Mouse (Mus musculus): ENCODE data around the gene 1700013F07Rik. TPM values are rescaled to one million over a fixed set of nuclear protein-coding genes. Genes with fewer than 3 reads are reported as not detected.

The 1700013F07Rik gene
- polyA plus RNA-seq, 1 experiment from 2014 or later: 0.65 TPM

- no peaks in the 10 kb centered on the region for H3K36me3 ChIP-seq (ENCODE audit: control insufficient read depth, insufficient read depth, low read length)
- ATAC-seq (ENCODE audit: insufficient number of reproducible peaks, insufficient read depth, low FRiP score, low read depth): no peak
- peak overlapping the region; percentile 33 for H3K4me3 ChIP-seq (ENCODE audit: low read depth, low read length)
- H3K9me3 ChIP-seq (ENCODE audit: control insufficient read depth, low read depth, low read length): no peaks in the 10 kb centered on the region
- H3K4me2 ChIP-seq (replicated peaks; ENCODE audit: low read depth, low read length): peak overlapping the region; percentile 64
- H3K27ac ChIP-seq (ENCODE audit: low read length): no peak overlapping the region
- peaks cover 5% of the 10 kb centered on the region; the same call in 1 of the 2 replicates for H3K4me1 ChIP-seq (ENCODE audit: control insufficient read depth, insufficient read depth, low read length)
- peaks cover 5% of the 10 kb centered on the region; the same call in 1 of the 2 replicates for H3K27me3 ChIP-seq (ENCODE audit: control insufficient read depth, insufficient read depth, low read length)
- no peak overlapping the region for H3K9ac ChIP-seq (replicated peaks; ENCODE audit: low read depth, low read length)
- 11% methylated on average over 15 of the region's 15 CpGs for WGBS
These were observed 2.1 kb downstream of the 1700013F07Rik start for GRCm38 (mm10) chr3:108535896-108536516.

GRCm38 (mm10) chr3:108536517-108537260, 2.7 kb downstream of the 1700013F07Rik start, which contains the start of gene 5330417C22Rik:
TSS of gene 5330417C22Rik (minus strand) at chr3:108536536.
- peaks cover 5% of the 10 kb centered on the region; the same call in 1 of the 2 replicates for H3K4me1 ChIP-seq (ENCODE audit: control insufficient read depth, insufficient read depth, low read length)
- peak; percentile 66 for ATAC-seq (ENCODE audit: insufficient number of reproducible peaks, insufficient read depth, low FRiP score, low read depth)
- H3K27me3 ChIP-seq (ENCODE audit: control insufficient read depth, insufficient read depth, low read length): peaks cover 5% of the 10 kb centered on the region; the same call in 1 of the 2 replicates
- no peak within 1 kb of the TSS for H3K9ac ChIP-seq (replicated peaks; ENCODE audit: low read depth, low read length)
- H3K27ac ChIP-seq (ENCODE audit: low read length): no peak within 1 kb of the TSS
- H3K4me3 ChIP-seq (ENCODE audit: low read depth, low read length): peak within 1 kb of the TSS; percentile 33
- no peaks in the 10 kb centered on the region for H3K36me3 ChIP-seq (ENCODE audit: control insufficient read depth, insufficient read depth, low read length)
- peak within 1 kb of the TSS; percentile 64 for H3K4me2 ChIP-seq (replicated peaks; ENCODE audit: low read depth, low read length)
- WGBS: under 1% methylated on average over 35 of the region's 35 CpGs
- no peaks in the 10 kb centered on the region for H3K9me3 ChIP-seq (ENCODE audit: control insufficient read depth, low read depth, low read length)

GRCm38 (mm10) chr3:108537303-108537702, 3.4 kb downstream of the 1700013F07Rik start:
- Histone ChIP-seq H3K4me1 (ENCODE audit: control insufficient read depth, insufficient read depth, low read length) (peaks cover 5% of the 10 kb centered on the region; the same call in 1 of the 2 replicates), H3K27ac (ENCODE audit: low read length) (no peak overlapping the region), H3K9me3 (ENCODE audit: control insufficient read depth, low read depth, low read length) (no peaks in the 10 kb centered on the region), H3K9ac (replicated peaks; ENCODE audit: low read depth, low read length) (no peak overlapping the region), H3K27me3 (ENCODE audit: control insufficient read depth, insufficient read depth, low read length) (peaks cover 5% of the 10 kb centered on the region; the same call in 1 of the 2 replicates), H3K4me3 (ENCODE audit: low read depth, low read length) (peak overlapping the region; percentile 8), H3K4me2 (replicated peaks; ENCODE audit: low read depth, low read length) (peak overlapping the region; percentile 40), H3K36me3 (ENCODE audit: control insufficient read depth, insufficient read depth, low read length) (no peaks in the 10 kb centered on the region)
- ATAC-seq (ENCODE audit: insufficient number of reproducible peaks, insufficient read depth, low FRiP score, low read depth): peak; percentile 62; the same call in 1 of the 2 replicates
- 5% methylated on average over 17 of the region's 17 CpGs for WGBS

GRCm38 (mm10) chr3:108542299-108542698, 8.3 kb downstream of the 1700013F07Rik start:
- no peak overlapping the region for H3K4me3 ChIP-seq (ENCODE audit: low read depth, low read length)
- H3K4me1 ChIP-seq (ENCODE audit: control insufficient read depth, insufficient read depth, low read length): no peaks in the 10 kb centered on the region
- H3K27me3 ChIP-seq (ENCODE audit: control insufficient read depth, insufficient read depth, low read length): no peaks in the 10 kb centered on the region
- H3K36me3 ChIP-seq (ENCODE audit: control insufficient read depth, insufficient read depth, low read length): no peaks in the 10 kb centered on the region
- H3K9ac ChIP-seq (replicated peaks; ENCODE audit: low read depth, low read length): no peak overlapping the region
- H3K4me2 ChIP-seq (replicated peaks; ENCODE audit: low read depth, low read length): no peak overlapping the region
- 80% methylated on average over 11 of the region's 11 CpGs for WGBS
- H3K27ac ChIP-seq (ENCODE audit: low read length): no peak overlapping the region
- no peak for ATAC-seq (ENCODE audit: insufficient number of reproducible peaks, insufficient read depth, low FRiP score, low read depth)
- no peaks in the 10 kb centered on the region for H3K9me3 ChIP-seq (ENCODE audit: control insufficient read depth, low read depth, low read length)

- H3K9me3 ChIP-seq (ENCODE audit: control insufficient read depth, low read depth, low read length): no peaks in the 10 kb centered on the region
- H3K36me3 ChIP-seq (ENCODE audit: control insufficient read depth, insufficient read depth, low read length): peaks cover 12% of the 10 kb centered on the region
- H3K27me3 ChIP-seq (ENCODE audit: control insufficient read depth, insufficient read depth, low read length): no peaks in the 10 kb centered on the region
- ATAC-seq (ENCODE audit: insufficient number of reproducible peaks, insufficient read depth, low FRiP score, low read depth): peak; percentile 71
- no peaks in the 10 kb centered on the region; the same call in 1 of the 2 replicates for H3K4me1 ChIP-seq (ENCODE audit: control insufficient read depth, insufficient read depth, low read length)
- under 1% methylated on average over 42 of the region's 42 CpGs for WGBS
- peak overlapping the region; percentile 86 for H3K27ac ChIP-seq (ENCODE audit: low read length)
- peak overlapping the region; percentile 97 for H3K9ac ChIP-seq (replicated peaks; ENCODE audit: low read depth, low read length)
- H3K4me2 ChIP-seq (replicated peaks; ENCODE audit: low read depth, low read length): peak overlapping the region; percentile 68
- peak overlapping the region; percentile 79 for H3K4me3 ChIP-seq (ENCODE audit: low read depth, low read length)
These were observed 20.2 kb downstream of the 1700013F07Rik start for GRCm38 (mm10) chr3:108554111-108554561.

GRCm38 (mm10) chr3:108554587-108555312, 20.8 kb downstream of the 1700013F07Rik start:
- Histone ChIP-seq H3K36me3 (ENCODE audit: control insufficient read depth, insufficient read depth, low read length) (peaks cover 18% of the 10 kb centered on the region), H3K27ac (ENCODE audit: low read length) (peak overlapping the region; percentile 86), H3K4me3 (ENCODE audit: low read depth, low read length) (peak overlapping the region; percentile 79), H3K27me3 (ENCODE audit: control insufficient read depth, insufficient read depth, low read length) (no peaks in the 10 kb centered on the region), H3K9me3 (ENCODE audit: control insufficient read depth, low read depth, low read length) (no peaks in the 10 kb centered on the region), H3K9ac (replicated peaks; ENCODE audit: low read depth, low read length) (peak overlapping the region; percentile 97), H3K4me1 (ENCODE audit: control insufficient read depth, insufficient read depth, low read length) (no peaks in the 10 kb centered on the region; the same call in 1 of the 2 replicates), H3K4me2 (replicated peaks; ENCODE audit: low read depth, low read length) (peak overlapping the region; percentile 68)
- 18% methylated on average over 22 of the region's 22 CpGs for WGBS
- peak; percentile 97 for ATAC-seq (ENCODE audit: insufficient number of reproducible peaks, insufficient read depth, low FRiP score, low read depth)

- Histone ChIP-seq H3K4me3 (ENCODE audit: low read depth, low read length) (no peak overlapping the region), H3K4me1 (ENCODE audit: control insufficient read depth, insufficient read depth, low read length) (peaks cover 7% of the 10 kb centered on the region; the same call in 1 of the 2 replicates), H3K36me3 (ENCODE audit: control insufficient read depth, insufficient read depth, low read length) (peaks cover 24% of the 10 kb centered on the region), H3K27me3 (ENCODE audit: control insufficient read depth, insufficient read depth, low read length) (no peaks in the 10 kb centered on the region), H3K9ac (replicated peaks; ENCODE audit: low read depth, low read length) (no peak overlapping the region), H3K27ac (ENCODE audit: low read length) (no peak overlapping the region), H3K4me2 (replicated peaks; ENCODE audit: low read depth, low read length) (no peak overlapping the region), H3K9me3 (ENCODE audit: control insufficient read depth, low read depth, low read length) (no peaks in the 10 kb centered on the region)
- ATAC-seq (ENCODE audit: insufficient number of reproducible peaks, insufficient read depth, low FRiP score, low read depth): no peak
- WGBS: 94% methylated on average over 4 of the region's 4 CpGs
These were observed 23.9 kb downstream of the 1700013F07Rik start for GRCm38 (mm10) chr3:108557888-108558287.

Measured in stomach, embryonic 14.5 days (tissue).